Mouse (Mus musculus): Measurements from ENCODE around the gene Pde4b. TPM values are rescaled to one million over a fixed set of nuclear protein-coding genes. Genes with fewer than 3 reads are reported as not detected.

Gene Pde4b
- total RNA-seq, 2 experiments from 2014 or later: 20.5 to 23.0 TPM

Other genes starting within 250 kb of the Pde4b start
- gene B020004J07Rik, start 243.5 kb upstream of the Pde4b start, total RNA-seq (2021): not detected
- gene C130073F10Rik, start 193.8 kb upstream of the Pde4b start, total RNA-seq (2021): not detected
- not detected for gene Gm12800, start 178.4 kb upstream of the Pde4b start, total RNA-seq (2021)
- gene Gm12794, start 147.1 kb upstream of the Pde4b start, total RNA-seq (2021): not detected
- gene Gm12790, start 106.5 kb upstream of the Pde4b start, total RNA-seq (2021): not detected
- gene Gm12789, start 100.9 kb upstream of the Pde4b start, total RNA-seq (2021): not detected

Measured in heart, adult 18-20 months (tissue).